Comparison of ENCODE assay signal across 20 mouse cellular contexts in genomic region chr8:84545522-84545921, GRCm38 (mm10).
DNase-seq lines count a peak whose midpoint lies in the region; ATAC-seq and TF ChIP-seq lines count a peak whose summit lies in the region.
"Had no signal": no experiment of that assay in that cellular context is flagged by ENCODE, and none has a peak within 500 bp of the region (broad histone marks: within the 10 kb centered on the region; RNA-seq: fewer than 3 reads in every experiment).

No protein-coding gene starts in this region.

- no peak for DNase-seq in forebrain, embryonic 10.5 days (ENCODE audit: extremely low spot score, low spot score)
- DNase-seq in forebrain, embryonic 11.5 days (ENCODE audit: low spot score) = no peak
- no peak for DNase-seq in heart, postnatal 25 days (ENCODE audit: low spot score)
- DNase-seq in c-Kit-negative CD71-positive TER-119-positive erythroid progenitor cells, embryonic 14.5 days (ENCODE audit: low read depth, low spot score) = peak; percentile 3
- peak in 2 of 3 experiments; percentile 68 to 70 for DNase-seq in liver, embryonic 14.5 days (ENCODE audit: low read depth in 3 of 3, low spot score in 3 of 3)
- no peak for DNase-seq in layer of hippocampus, adult 11-12 months (ENCODE audit: low spot score)
- DNase-seq: cerebellum, adult 9-11 months; gastrocnemius, postnatal 10 days; heart, adult 18-20 months; kidney, postnatal 4 days; lung, postnatal 10 days; right cerebral cortex, adult 18-20 months; thymus, postnatal 25 days had no signal

- TF ChIP-seq CTCF in liver, embryonic 14.5 days (IDR thresholded peaks at IDR 0.05; ENCODE audit: low read depth) = no peak

- 86% methylated on average over 3 of the region's 3 CpGs for WGBS in forebrain, embryonic 10.5 days
- WGBS in forebrain, embryonic 11.5 days = 81% methylated on average over 3 of the region's 3 CpGs
- WGBS in heart, embryonic 16.5 days = 21% methylated on average over 3 of the region's 3 CpGs
- 11% methylated on average over 3 of the region's 3 CpGs for WGBS in liver, embryonic 14.5 days (ENCODE audit: insufficient replicate concordance)

- H3K9me3 ChIP-seq in forebrain, embryonic 10.5 days = no peaks in the 10 kb centered on the region
- H3K9me3 ChIP-seq in forebrain, embryonic 11.5 days (ENCODE audit: control insufficient read depth, low read length) = no peaks in the 10 kb centered on the region
- H3K9me3 ChIP-seq in heart, embryonic 16.5 days (replicated peaks; ENCODE audit: control insufficient read depth, low read length) = no peaks in the 10 kb centered on the region
- no peaks in the 10 kb centered on the region for H3K9me3 ChIP-seq in liver, embryonic 14.5 days (ENCODE audit: control insufficient read depth, low read length)
- H3K9me3 ChIP-seq: forebrain, embryonic 13.5 days; hindbrain, embryonic 15.5 days; kidney, embryonic 15.5 days; midbrain, embryonic 13.5 days; neural tube, embryonic 13.5 days had no signal

- no peak overlapping the region for H3K4me3 ChIP-seq in forebrain, embryonic 10.5 days
- H3K4me3 ChIP-seq in forebrain, embryonic 11.5 days (ENCODE audit: low read depth, low read length) = no peak overlapping the region
- no peak overlapping the region for H3K4me3 ChIP-seq in heart, embryonic 16.5 days (ENCODE audit: low read length)
- H3K4me3 ChIP-seq in liver, embryonic 14.5 days (ENCODE audit: insufficient read depth in 1 of 2, low read depth in 2 of 2, low read length in 2 of 2) = no peak overlapping the region
- H3K4me3 ChIP-seq: forebrain, embryonic 13.5 days; hindbrain, embryonic 15.5 days; kidney, embryonic 15.5 days; midbrain, embryonic 13.5 days; neural tube, embryonic 13.5 days had no signal

- H3K36me3 ChIP-seq in forebrain, embryonic 10.5 days (replicated peaks) = peaks cover 33% of the 10 kb centered on the region
- H3K36me3 ChIP-seq in forebrain, embryonic 11.5 days (ENCODE audit: control insufficient read depth, insufficient read depth, low read length) = no peaks in the 10 kb centered on the region; the same call in 1 of the 2 replicates
- no peaks in the 10 kb centered on the region for H3K36me3 ChIP-seq in heart, embryonic 16.5 days (ENCODE audit: control insufficient read depth, insufficient read depth)
- H3K36me3 ChIP-seq in liver, embryonic 14.5 days (replicated peaks; ENCODE audit: control insufficient read depth, insufficient read depth, low read depth) = no peaks in the 10 kb centered on the region
- H3K36me3 ChIP-seq: kidney, embryonic 15.5 days had no signal

- H3K9ac ChIP-seq in forebrain, embryonic 11.5 days (ENCODE audit: low read length) = no peak overlapping the region
- no peak overlapping the region for H3K9ac ChIP-seq in heart, embryonic 16.5 days (ENCODE audit: low read length)
- H3K9ac ChIP-seq in liver, embryonic 14.5 days (replicated peaks) = no peak overlapping the region
- H3K9ac ChIP-seq: forebrain, embryonic 13.5 days; hindbrain, embryonic 15.5 days; kidney, embryonic 15.5 days; midbrain, embryonic 13.5 days; neural tube, embryonic 13.5 days had no signal

- no peak for TF ChIP-seq EP300 in liver, embryonic 14.5 days (IDR thresholded peaks at IDR 0.05; ENCODE audit: low read depth)

- intact Hi-C loops in heart, postnatal 25 days (cut with DNase I) = no loop called here

- H3K27me3 ChIP-seq in forebrain, embryonic 10.5 days (ENCODE audit: poor library complexity, severe bottlenecking) = no peaks in the 10 kb centered on the region
- no peaks in the 10 kb centered on the region for H3K27me3 ChIP-seq in forebrain, embryonic 11.5 days (ENCODE audit: control insufficient read depth, insufficient read depth, low read length)
- no peaks in the 10 kb centered on the region for H3K27me3 ChIP-seq in heart, embryonic 16.5 days (ENCODE audit: control insufficient read depth, insufficient read depth, low read length)
- H3K27me3 ChIP-seq in liver, embryonic 14.5 days (ENCODE audit: control insufficient read depth, insufficient read depth, low read length) = no peaks in the 10 kb centered on the region
- H3K27me3 ChIP-seq: forebrain, embryonic 13.5 days; hindbrain, embryonic 15.5 days; kidney, embryonic 15.5 days; midbrain, embryonic 13.5 days; neural tube, embryonic 13.5 days had no signal

- ATAC-seq in forebrain, embryonic 11.5 days (replicated peaks; ENCODE audit: low FRiP score) = no peak
- peak; percentile 37; the same call in 1 of the 2 replicates for ATAC-seq in heart, embryonic 16.5 days (replicated peaks; ENCODE audit: extremely low read depth, insufficient read depth, low FRiP score)
- peak; percentile 43; the same call in 1 of the 2 replicates for ATAC-seq in liver, embryonic 14.5 days (ENCODE audit: insufficient read depth)
- ATAC-seq: forebrain, embryonic 13.5 days; intestine, embryonic 16.5 days; midbrain, embryonic 13.5 days had no signal

- H3K4me2 ChIP-seq in forebrain, embryonic 11.5 days (ENCODE audit: low read depth, low read length, severe bottlenecking) = no peak overlapping the region
- H3K4me2 ChIP-seq in heart, embryonic 16.5 days (ENCODE audit: low read depth, low read length) = no peak overlapping the region
- H3K4me2 ChIP-seq in liver, embryonic 14.5 days (ENCODE audit: low read depth) = no peak overlapping the region
- H3K4me2 ChIP-seq: forebrain, embryonic 13.5 days; hindbrain, embryonic 15.5 days; kidney, embryonic 15.5 days; midbrain, embryonic 13.5 days; neural tube, embryonic 13.5 days had no signal

- 0 out of 2 replicates have a peak overlapping the region, but pooled peaks have one; percentile 8 for H3K27ac ChIP-seq in forebrain, embryonic 10.5 days
- H3K27ac ChIP-seq in forebrain, embryonic 11.5 days (ENCODE audit: low read depth, low read length) = no peak overlapping the region
- H3K27ac ChIP-seq in heart, embryonic 16.5 days (ENCODE audit: low read length) = no peak overlapping the region
- no peak overlapping the region for H3K27ac ChIP-seq in liver, embryonic 14.5 days
- H3K27ac ChIP-seq: forebrain, embryonic 13.5 days; hindbrain, embryonic 15.5 days; kidney, embryonic 15.5 days; midbrain, embryonic 13.5 days; neural tube, embryonic 13.5 days had no signal

- peaks cover 12% of the 10 kb centered on the region for H3K4me1 ChIP-seq in forebrain, embryonic 10.5 days
- no peaks in the 10 kb centered on the region for H3K4me1 ChIP-seq in forebrain, embryonic 11.5 days (replicated peaks; ENCODE audit: control insufficient read depth, insufficient read depth, low read length)
- peaks cover 10% of the 10 kb centered on the region for H3K4me1 ChIP-seq in heart, embryonic 16.5 days (ENCODE audit: control insufficient read depth, insufficient read depth, low read length)
- H3K4me1 ChIP-seq in liver, embryonic 14.5 days (replicated peaks; ENCODE audit: control insufficient read depth in 2 of 2, insufficient read depth in 2 of 2, low read length in 1 of 2) = no peaks in the 10 kb centered on the region
- H3K4me1 ChIP-seq: forebrain, embryonic 13.5 days; hindbrain, embryonic 15.5 days; kidney, embryonic 15.5 days; midbrain, embryonic 13.5 days; neural tube, embryonic 13.5 days had no signal

Comparison
In these comparisons a context has a peak if more than half of its experiments do, and no peak if none do; other contexts are left out.
1. DNase-seq: peak in c-Kit-negative CD71-positive TER-119-positive erythroid progenitor cells, embryonic 14.5 days (single experiment) and liver, embryonic 14.5 days (2 of 3); none in forebrain, embryonic 10.5 days (single experiment), forebrain, embryonic 11.5 days (single experiment), heart, postnatal 25 days (single experiment) and layer of hippocampus, adult 11-12 months (single experiment).